Mouse (Mus musculus): ENCODE data around the gene Prmt2.

DNA sequence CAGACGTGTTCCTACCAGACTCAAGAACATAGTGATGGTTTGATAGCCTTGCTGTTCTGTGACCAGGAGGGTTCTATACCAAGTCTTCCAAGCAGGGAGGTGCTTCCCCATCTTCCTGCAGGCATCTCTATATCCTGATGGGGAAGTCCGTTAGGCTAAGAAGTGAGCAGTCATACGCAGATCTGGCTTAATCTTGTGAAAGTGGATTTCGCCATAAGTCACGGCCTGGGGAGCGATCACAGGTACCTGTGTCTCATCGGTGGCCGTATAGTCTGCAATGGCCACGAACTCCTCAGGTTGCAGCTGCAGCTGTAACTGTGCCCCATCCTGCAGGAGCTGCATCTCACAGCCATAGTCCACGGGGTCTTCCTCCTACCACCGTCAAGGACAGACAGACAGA lies 11.7 kb downstream of the Prmt2 start:
- no peak for TF ChIP-seq CTCF (IDR thresholded peaks at IDR 0.05; ENCODE audit: low read depth)
- no peak for TF ChIP-seq EP300 (optimal IDR thresholded peaks at IDR 0.05)

Measured in stomach, postnatal 0 days (tissue).